Mouse (Mus musculus): Measurements from ENCODE around the gene 2810408A11Rik. TPM values are rescaled to one million over a fixed set of nuclear protein-coding genes. Genes with fewer than 3 reads are reported as not detected.
"Not testable (repeated sequence)": the region's sequence is repeated elsewhere in the genome, so short reads cannot be mapped to it uniquely, and the experiment has no call there.

Gene 2810408A11Rik
- polyA plus RNA-seq, 1 experiment from 2014 or later, result 19.9 TPM

GRCm38 (mm10) chr11:69916652-69917378 lies 16.0 kb upstream of the 2810408A11Rik start:
- H3K4me3 ChIP-seq; H3K27ac ChIP-seq (replicated peaks); H3K9ac ChIP-seq (replicated peaks); H3K9me3 ChIP-seq; H3K27me3 ChIP-seq; H3K4me2 ChIP-seq (replicated peaks); ATAC-seq (replicated peaks): not testable (repeated sequence)
- Histone ChIP-seq H3K36me3 (peaks cover 56% of the 10 kb centered on the region), H3K4me1 (peaks cover 47% of the 10 kb centered on the region)
- 55% methylated on average over 7 of the region's 7 CpGs for WGBS

- Histone ChIP-seq H3K9ac (replicated peaks) (no peak overlapping the region), H3K27ac (replicated peaks) (no peak overlapping the region), H3K36me3 (peaks cover 65% of the 10 kb centered on the region), H3K27me3 (no peaks in the 10 kb centered on the region), H3K4me1 (peaks cover 47% of the 10 kb centered on the region), H3K4me3 (no peak overlapping the region), H3K9me3 (no peaks in the 10 kb centered on the region), H3K4me2 (replicated peaks) (no peak overlapping the region)
- ATAC-seq (replicated peaks), result no peak
- 70% methylated on average over 5 of the region's 5 CpGs for WGBS
Measured at GRCm38 (mm10) chr11:69915667-69916627, 15.2 kb upstream of the 2810408A11Rik start.

GRCm38 (mm10) chr11:69914917-69915430 lies 14.2 kb upstream of the 2810408A11Rik start:
- 36% methylated on average over 9 of the region's 9 CpGs for WGBS
- ATAC-seq (replicated peaks), result no peak
- Histone ChIP-seq H3K4me3 (peak overlapping the region; percentile 86), H3K27ac (replicated peaks) (no peak overlapping the region), H3K36me3 (peaks cover 75% of the 10 kb centered on the region), H3K9ac (replicated peaks) (peak overlapping the region; percentile 94), H3K4me2 (replicated peaks) (peak overlapping the region; percentile 91), H3K27me3 (no peaks in the 10 kb centered on the region), H3K9me3 (no peaks in the 10 kb centered on the region), H3K4me1 (peaks cover 45% of the 10 kb centered on the region)

GRCm38 (mm10) chr11:69914372-69914764 lies 13.6 kb upstream of the 2810408A11Rik start:
- Histone ChIP-seq H3K27me3 (no peaks in the 10 kb centered on the region), H3K9me3 (no peaks in the 10 kb centered on the region), H3K4me1 (peaks cover 39% of the 10 kb centered on the region), H3K27ac (replicated peaks) (peak overlapping the region; percentile 89), H3K9ac (replicated peaks) (peak overlapping the region; percentile 94), H3K4me2 (replicated peaks) (peak overlapping the region; percentile 91), H3K4me3 (peak overlapping the region; percentile 86), H3K36me3 (peaks cover 81% of the 10 kb centered on the region)
- no peak for ATAC-seq (replicated peaks)
- 1% methylated on average over 17 of the region's 17 CpGs for WGBS

- 2% methylated on average over 61 of the region's 61 CpGs for WGBS
Measured at GRCm38 (mm10) chr11:69913554-69914371, 13.0 kb upstream of the 2810408A11Rik start, which contains the start of gene Gps2. TSS of gene Gps2 (plus strand) at chr11:69913888.

GRCm38 (mm10) chr11:69912716-69913530 lies 12.1 kb upstream of the 2810408A11Rik start:
- Histone ChIP-seq H3K27ac (replicated peaks) (peak overlapping the region; percentile 89), H3K9ac (replicated peaks) (0 out of 2 replicates have a peak overlapping the region, but pooled peaks have one; percentile 94), H3K27me3 (no peaks in the 10 kb centered on the region), H3K4me1 (peaks cover 29% of the 10 kb centered on the region), H3K36me3 (peaks cover 83% of the 10 kb centered on the region), H3K4me2 (replicated peaks) (peak overlapping the region; percentile 91), H3K4me3 (peak overlapping the region; percentile 86), H3K9me3 (no peaks in the 10 kb centered on the region)
- ATAC-seq (replicated peaks), result peak; percentile 30
- WGBS, result 80% methylated on average over 15 of the region's 15 CpGs

More at GRCm38 (mm10) chr11:69913554-69914371, 13.0 kb upstream of the 2810408A11Rik start, which contains the start of gene Gps2:
- peak; percentile 90 for ATAC-seq (replicated peaks)
- peak within 1 kb of the TSS; percentile 89 for H3K27ac ChIP-seq (replicated peaks)
- peaks cover 83% of the 10 kb centered on the region for H3K36me3 ChIP-seq
- peak within 1 kb of the TSS; percentile 91 for H3K4me2 ChIP-seq (replicated peaks)
- peaks cover 33% of the 10 kb centered on the region for H3K4me1 ChIP-seq
- H3K9me3 ChIP-seq, result no peaks in the 10 kb centered on the region
- peak within 1 kb of the TSS; percentile 86 for H3K4me3 ChIP-seq
- H3K9ac ChIP-seq (replicated peaks), result peak within 1 kb of the TSS; percentile 94
- H3K27me3 ChIP-seq, result no peaks in the 10 kb centered on the region

- WGBS, result 89% methylated on average over 6 of the region's 6 CpGs
- peaks cover 29% of the 10 kb centered on the region for H3K4me1 ChIP-seq
- H3K27me3 ChIP-seq, result no peaks in the 10 kb centered on the region
- H3K9ac ChIP-seq (replicated peaks), result no peak overlapping the region
- no peaks in the 10 kb centered on the region for H3K9me3 ChIP-seq
- H3K4me2 ChIP-seq (replicated peaks), result no peak overlapping the region
- ATAC-seq (replicated peaks), result no peak
- no peak overlapping the region for H3K4me3 ChIP-seq
- no peak overlapping the region for H3K27ac ChIP-seq (replicated peaks)
- peaks cover 83% of the 10 kb centered on the region for H3K36me3 ChIP-seq
Measured at GRCm38 (mm10) chr11:69911701-69912100, 10.9 kb upstream of the 2810408A11Rik start.

- 93% methylated on average over 17 of the region's 17 CpGs for WGBS
- H3K9ac ChIP-seq (replicated peaks), result no peak overlapping the region
- H3K4me2 ChIP-seq (replicated peaks), result no peak overlapping the region
- peaks cover 27% of the 10 kb centered on the region for H3K4me1 ChIP-seq
- no peak overlapping the region for H3K27ac ChIP-seq (replicated peaks)
- H3K36me3 ChIP-seq, result peaks cover 83% of the 10 kb centered on the region
- no peaks in the 10 kb centered on the region for H3K27me3 ChIP-seq
- ATAC-seq (replicated peaks), result no peak
- H3K4me3 ChIP-seq, result no peak overlapping the region
- no peaks in the 10 kb centered on the region for H3K9me3 ChIP-seq
Measured at GRCm38 (mm10) chr11:69910781-69911560, 10.2 kb upstream of the 2810408A11Rik start.

- no peak overlapping the region for H3K27ac ChIP-seq (replicated peaks)
- H3K4me1 ChIP-seq, result peaks cover 19% of the 10 kb centered on the region
- no peaks in the 10 kb centered on the region for H3K27me3 ChIP-seq
- no peak for ATAC-seq (replicated peaks)
- H3K9me3 ChIP-seq, result no peaks in the 10 kb centered on the region
- H3K36me3 ChIP-seq, result peaks cover 83% of the 10 kb centered on the region
- no peak overlapping the region for H3K4me3 ChIP-seq
- 90% methylated on average over 8 of the region's 8 CpGs for WGBS
- no peak overlapping the region for H3K9ac ChIP-seq (replicated peaks)
- no peak overlapping the region for H3K4me2 ChIP-seq (replicated peaks)
Measured at GRCm38 (mm10) chr11:69910177-69910576, 9.4 kb upstream of the 2810408A11Rik start.

GRCm38 (mm10) chr11:69909174-69909573 lies 8.4 kb upstream of the 2810408A11Rik start:
- no peak overlapping the region for H3K4me3 ChIP-seq
- 95% methylated on average over 5 of the region's 5 CpGs for WGBS
- no peak overlapping the region for H3K9ac ChIP-seq (replicated peaks)
- no peak overlapping the region for H3K4me2 ChIP-seq (replicated peaks)
- peaks cover 89% of the 10 kb centered on the region for H3K36me3 ChIP-seq
- no peak overlapping the region for H3K27ac ChIP-seq (replicated peaks)
- no peak for ATAC-seq (replicated peaks)
- no peaks in the 10 kb centered on the region for H3K27me3 ChIP-seq
- peaks cover 9% of the 10 kb centered on the region for H3K4me1 ChIP-seq
- no peaks in the 10 kb centered on the region for H3K9me3 ChIP-seq

All from forebrain, embryonic 15.5 days (tissue).